Mouse (Mus musculus): Measurements from ENCODE around the gene Sema3g. TPM values are rescaled to one million over a fixed set of nuclear protein-coding genes. Genes with fewer than 3 reads are reported as not detected.

Sema3g gene
- total and polyA plus RNA-seq, 2 experiments from 2014 or later = 0.31 to 3.7 TPM

DNA sequence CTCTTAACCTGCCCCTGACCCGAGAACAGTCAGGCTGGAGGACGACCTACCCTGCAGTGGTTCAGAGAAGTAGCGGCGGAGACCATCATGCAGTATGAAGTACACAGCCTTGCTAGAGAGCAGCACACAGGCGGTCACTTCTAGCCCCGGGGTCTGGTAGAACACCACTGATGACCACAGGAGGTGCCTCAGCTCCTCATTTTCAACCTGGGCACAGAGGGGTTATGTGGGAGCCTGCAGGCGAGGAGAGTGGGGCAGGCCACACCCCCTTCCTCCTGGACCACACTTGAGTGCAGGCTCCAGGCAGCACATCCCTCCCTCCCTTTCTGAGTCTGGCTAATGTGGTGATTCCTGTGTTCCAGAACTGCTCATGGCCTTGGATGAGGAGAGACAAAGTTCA is 44.1 kb upstream of the Sema3g start:
- WGBS = 88% methylated on average over 7 of the region's 7 CpGs
- H3K27ac ChIP-seq (ENCODE audit: low read depth, low read length) = no peak overlapping the region
- H3K4me3 ChIP-seq (ENCODE audit: low read depth, low read length) = no peak overlapping the region
- TF ChIP-seq CTCF (IDR thresholded peaks at IDR 0.05; ENCODE audit: low read depth) = no peak
- no peaks in the 10 kb centered on the region for H3K4me1 ChIP-seq (ENCODE audit: insufficient read depth)
- H3K9ac ChIP-seq = no peak overlapping the region
- H3K9me3 ChIP-seq (ENCODE audit: low read length) = no peaks in the 10 kb centered on the region
- H3K4me2 ChIP-seq (ENCODE audit: low read depth) = no peak overlapping the region
- ATAC-seq (no peak), DNase-seq (no peak)
- no peaks in the 10 kb centered on the region for H3K27me3 ChIP-seq (ENCODE audit: insufficient read depth, low read length)
- peaks cover 80% of the 10 kb centered on the region for H3K36me3 ChIP-seq (ENCODE audit: insufficient read depth)

DNA sequence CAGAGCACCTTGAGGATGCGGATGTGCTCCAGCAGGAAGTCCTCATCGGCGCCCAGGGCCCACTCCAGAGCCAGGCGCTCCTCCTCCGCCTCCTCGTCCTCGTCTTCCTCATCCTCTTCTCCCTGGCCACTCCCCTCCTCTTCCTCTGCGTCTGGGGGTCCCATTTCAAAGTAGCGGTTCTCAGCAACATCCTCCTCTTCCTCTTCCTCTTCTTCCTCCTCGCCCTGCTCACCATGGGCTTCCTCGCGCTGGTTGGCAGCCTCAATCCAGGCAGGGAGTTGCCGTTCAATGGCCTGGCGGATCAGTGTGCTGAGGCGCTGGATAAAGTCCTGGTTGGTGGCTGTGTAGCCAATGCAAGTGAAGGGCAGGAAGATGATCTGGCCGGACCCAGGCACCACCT is 40.4 kb upstream of the Sema3g start:
- no peaks in the 10 kb centered on the region for H3K27me3 ChIP-seq (ENCODE audit: insufficient read depth, low read length)
- no peak overlapping the region for H3K27ac ChIP-seq (ENCODE audit: low read depth, low read length)
- H3K36me3 ChIP-seq (ENCODE audit: insufficient read depth) = peaks cover 98% of the 10 kb centered on the region
- DNase-seq (no peak), ATAC-seq (no peak)
- TF ChIP-seq CTCF (IDR thresholded peaks at IDR 0.05; ENCODE audit: low read depth) = no peak
- H3K9me3 ChIP-seq (ENCODE audit: low read length) = no peaks in the 10 kb centered on the region
- no peak overlapping the region for H3K4me2 ChIP-seq (ENCODE audit: low read depth)
- H3K4me3 ChIP-seq (ENCODE audit: low read depth, low read length) = no peak overlapping the region
- H3K9ac ChIP-seq = no peak overlapping the region
- H3K4me1 ChIP-seq (ENCODE audit: insufficient read depth) = no peaks in the 10 kb centered on the region
- WGBS = 90% methylated on average over 16 of the region's 16 CpGs

DNA sequence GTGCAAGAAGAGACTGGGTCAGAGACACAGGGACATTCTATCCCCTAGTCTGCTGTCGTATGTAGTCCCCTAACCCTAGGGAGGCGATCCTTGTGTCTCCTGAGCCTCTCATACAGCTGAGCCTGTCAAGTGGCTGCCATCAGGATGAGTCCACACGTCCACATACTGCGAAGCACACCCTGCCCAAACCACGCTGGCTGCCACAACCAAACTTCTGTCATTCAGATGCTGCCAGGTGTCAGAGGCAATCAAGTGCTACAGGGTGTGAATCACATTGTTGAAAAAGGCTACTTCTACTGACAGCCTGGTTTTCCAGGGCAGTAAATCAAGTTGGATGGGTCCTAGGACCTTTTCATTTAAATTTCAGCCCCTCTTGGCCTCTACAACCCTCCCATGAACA is 39.9 kb upstream of the Sema3g start:
- no peak for TF ChIP-seq CTCF (IDR thresholded peaks at IDR 0.05; ENCODE audit: low read depth)
- Histone ChIP-seq H3K4me2 (ENCODE audit: low read depth) (no peak overlapping the region), H3K4me1 (ENCODE audit: insufficient read depth) (no peaks in the 10 kb centered on the region), H3K9me3 (ENCODE audit: low read length) (no peaks in the 10 kb centered on the region), H3K27me3 (ENCODE audit: insufficient read depth, low read length) (no peaks in the 10 kb centered on the region), H3K36me3 (ENCODE audit: insufficient read depth) (peaks cover 98% of the 10 kb centered on the region), H3K4me3 (ENCODE audit: low read depth, low read length) (no peak overlapping the region), H3K9ac (no peak overlapping the region), H3K27ac (ENCODE audit: low read depth, low read length) (no peak overlapping the region)
- 85% methylated on average over 5 of the region's 5 CpGs for WGBS
- DNase-seq (no peak), ATAC-seq (no peak)

DNA sequence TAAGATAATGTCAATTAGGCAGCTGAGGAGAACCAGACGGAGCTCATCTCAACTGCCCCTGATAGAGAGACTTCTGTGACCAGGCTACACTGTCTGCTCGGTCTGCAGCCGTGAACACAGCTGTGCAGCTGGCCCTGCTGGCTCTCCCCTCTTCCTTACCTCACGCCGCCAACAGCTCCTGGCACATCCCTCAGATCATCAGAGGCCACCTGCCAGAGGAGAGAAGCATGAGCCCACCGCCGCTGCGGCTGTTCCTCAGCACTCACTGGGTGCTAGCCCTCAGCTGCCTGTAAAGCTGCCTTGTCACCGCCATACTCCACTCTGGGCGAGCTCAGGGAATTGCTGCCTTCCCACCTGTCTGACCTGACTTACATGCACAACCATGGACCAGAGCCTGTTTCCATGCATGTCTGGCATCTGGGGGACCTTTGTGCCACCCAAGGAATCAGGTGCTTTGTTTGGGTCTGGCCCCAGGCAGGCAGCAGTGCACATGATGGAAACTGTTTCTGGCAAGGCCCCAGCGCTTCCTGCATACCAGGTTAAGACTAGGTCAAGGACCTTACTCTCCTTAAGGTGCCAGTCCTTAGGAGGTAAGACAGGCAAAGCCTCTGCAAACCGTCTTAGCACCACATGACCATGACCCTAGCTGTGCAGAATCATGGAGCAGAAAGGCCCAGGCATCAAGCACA is 37.8 kb upstream of the Sema3g start:
- DNase-seq = no peak
- Histone ChIP-seq H3K4me2 (ENCODE audit: low read depth) (no peak overlapping the region), H3K9ac (no peak overlapping the region), H3K4me1 (ENCODE audit: insufficient read depth) (no peaks in the 10 kb centered on the region), H3K27me3 (ENCODE audit: insufficient read depth, low read length) (no peaks in the 10 kb centered on the region), H3K9me3 (ENCODE audit: low read length) (no peaks in the 10 kb centered on the region), H3K27ac (ENCODE audit: low read depth, low read length) (no peak overlapping the region), H3K4me3 (ENCODE audit: low read depth, low read length) (no peak overlapping the region), H3K36me3 (ENCODE audit: insufficient read depth) (peaks cover 97% of the 10 kb centered on the region)
- WGBS = 86% methylated on average over 12 of the region's 12 CpGs
- peak; percentile 45 for ATAC-seq
- no peak for TF ChIP-seq CTCF (IDR thresholded peaks at IDR 0.05; ENCODE audit: low read depth)

DNA sequence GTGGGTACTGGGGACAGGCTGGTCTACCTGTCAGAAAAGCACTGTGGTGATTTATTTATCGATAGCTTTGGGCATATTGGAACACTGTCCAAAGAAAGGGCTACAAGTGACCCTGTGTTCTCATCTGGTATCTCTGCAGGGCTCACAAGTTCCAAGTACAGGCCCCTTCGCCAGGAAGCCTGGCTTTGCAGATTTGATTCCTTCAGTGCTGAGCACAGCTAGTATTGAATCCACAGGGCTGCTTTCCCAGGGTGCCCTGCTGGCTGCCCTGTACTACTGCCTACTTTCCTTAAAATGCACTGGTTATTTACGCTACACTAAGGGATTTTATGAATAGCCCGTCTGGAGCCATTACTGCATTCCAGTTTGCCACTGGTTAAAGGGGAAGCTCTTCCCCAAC is 36.1 kb upstream of the Sema3g start:
- Histone ChIP-seq H3K27me3 (ENCODE audit: insufficient read depth, low read length) (no peaks in the 10 kb centered on the region), H3K4me2 (ENCODE audit: low read depth) (no peak overlapping the region), H3K36me3 (ENCODE audit: insufficient read depth) (peaks cover 97% of the 10 kb centered on the region), H3K4me1 (ENCODE audit: insufficient read depth) (no peaks in the 10 kb centered on the region), H3K9me3 (ENCODE audit: low read length) (no peaks in the 10 kb centered on the region), H3K4me3 (ENCODE audit: low read depth, low read length) (no peak overlapping the region), H3K27ac (ENCODE audit: low read depth, low read length) (no peak overlapping the region), H3K9ac (no peak overlapping the region)
- DNase-seq (no peak), ATAC-seq (no peak)
- 80% methylated on average over 4 of the region's 4 CpGs for WGBS
- no peak for TF ChIP-seq CTCF (IDR thresholded peaks at IDR 0.05; ENCODE audit: low read depth)

DNA sequence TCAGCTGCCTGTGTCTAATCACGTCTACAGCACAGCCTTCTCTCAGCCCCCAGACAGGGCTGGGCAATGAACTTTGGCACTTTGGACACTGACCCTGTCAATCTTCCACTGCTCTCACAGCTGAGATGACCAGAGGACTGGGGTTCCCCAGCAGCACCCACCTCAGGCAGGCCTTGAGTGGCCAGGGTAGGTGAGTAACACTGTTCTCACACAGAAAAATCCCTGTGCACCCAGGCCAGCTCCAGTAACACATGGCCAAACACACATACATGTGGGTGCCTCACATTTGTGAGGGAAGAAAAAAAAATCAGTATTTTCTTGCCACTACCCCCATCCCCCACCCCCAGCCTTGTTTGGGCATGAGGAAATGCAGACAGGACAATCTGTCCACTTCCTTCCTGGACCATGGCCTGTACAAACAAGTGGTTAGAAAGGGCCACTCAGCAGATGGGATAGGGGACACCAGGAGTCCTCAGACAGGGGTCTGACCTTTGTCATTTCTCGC is 34.8 kb upstream of the Sema3g start:
- H3K4me3 ChIP-seq (ENCODE audit: low read depth, low read length) = no peak overlapping the region

DNA sequence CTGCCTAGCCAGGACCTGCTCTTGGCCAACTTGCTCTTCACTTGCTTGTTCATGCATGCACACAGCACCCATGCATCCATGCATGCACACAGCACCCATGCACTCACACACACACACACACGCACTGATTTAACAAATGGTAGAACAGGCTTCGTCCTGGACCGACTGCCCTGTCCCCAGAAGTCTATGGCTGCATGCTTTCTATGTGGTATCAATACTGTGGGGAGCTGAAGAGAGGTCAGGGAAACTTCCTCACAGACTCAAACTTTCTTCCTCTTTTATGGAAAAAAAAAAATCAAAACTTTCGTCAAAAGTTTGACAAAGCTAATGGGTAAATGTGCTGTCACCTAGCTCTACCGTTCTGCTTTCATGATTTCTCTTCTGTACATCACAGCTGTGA is 34.1 kb upstream of the Sema3g start:
- Histone ChIP-seq H3K4me3 (ENCODE audit: low read depth, low read length) (no peak overlapping the region), H3K27me3 (ENCODE audit: insufficient read depth, low read length) (no peaks in the 10 kb centered on the region), H3K4me2 (ENCODE audit: low read depth) (no peak overlapping the region), H3K27ac (ENCODE audit: low read depth, low read length) (no peak overlapping the region), H3K4me1 (ENCODE audit: insufficient read depth) (no peaks in the 10 kb centered on the region), H3K9ac (no peak overlapping the region), H3K9me3 (ENCODE audit: low read length) (no peaks in the 10 kb centered on the region), H3K36me3 (ENCODE audit: insufficient read depth) (peaks cover 98% of the 10 kb centered on the region)
- WGBS = 89% methylated on average over 5 of the region's 5 CpGs
- DNase-seq = no peak
- ATAC-seq = no peak
- TF ChIP-seq CTCF (IDR thresholded peaks at IDR 0.05; ENCODE audit: low read depth) = no peak

More for the DNA sequence above, 34.8 kb upstream of the Sema3g start:
- no peaks in the 10 kb centered on the region for H3K27me3 ChIP-seq (ENCODE audit: insufficient read depth, low read length)
- no peak overlapping the region for H3K9ac ChIP-seq
- no peak for ATAC-seq
- no peaks in the 10 kb centered on the region for H3K9me3 ChIP-seq (ENCODE audit: low read length)
- 73% methylated on average over 2 of the region's 2 CpGs for WGBS
- TF ChIP-seq CTCF (IDR thresholded peaks at IDR 0.05; ENCODE audit: low read depth) = no peak
- no peak overlapping the region for H3K4me2 ChIP-seq (ENCODE audit: low read depth)
- no peak for DNase-seq
- H3K27ac ChIP-seq (ENCODE audit: low read depth, low read length) = no peak overlapping the region
- no peaks in the 10 kb centered on the region for H3K4me1 ChIP-seq (ENCODE audit: insufficient read depth)
- H3K36me3 ChIP-seq (ENCODE audit: insufficient read depth) = peaks cover 97% of the 10 kb centered on the region

All from forebrain, postnatal 0 days (tissue).